In genomic region chr2:106538329-106538728, GRCm38 (mm10) we compare ENCODE assay signal across 18 mouse cellular contexts.
DNase-seq lines count a peak whose midpoint lies in the region; ATAC-seq lines count a peak whose summit lies in the region.
"Had no signal": no experiment of that assay in that cellular context is flagged by ENCODE, and none has a peak within 500 bp of the region (broad histone marks: within the 10 kb centered on the region; RNA-seq: fewer than 3 reads in every experiment).

No protein-coding gene starts in this region.

- H3K4me3 ChIP-seq in heart, embryonic 10.5 days: no peak overlapping the region
- no peak overlapping the region for H3K4me3 ChIP-seq in hindbrain, embryonic 16.5 days (ENCODE audit: low read length)
- H3K4me3 ChIP-seq in hindbrain, embryonic 10.5 days: no peak overlapping the region
- H3K4me3 ChIP-seq in neural tube, embryonic 12.5 days: no peak overlapping the region
- no peak overlapping the region for H3K4me3 ChIP-seq in neural tube, embryonic 15.5 days (replicated peaks)
- H3K4me3 ChIP-seq: forebrain, embryonic 15.5 days; heart, embryonic 15.5 days had no signal

- no peak overlapping the region for H3K9ac ChIP-seq in hindbrain, embryonic 16.5 days (ENCODE audit: low read depth, low read length)
- H3K9ac ChIP-seq in neural tube, embryonic 12.5 days: no peak overlapping the region
- no peak overlapping the region for H3K9ac ChIP-seq in neural tube, embryonic 15.5 days (replicated peaks)
- H3K9ac ChIP-seq: forebrain, embryonic 15.5 days; heart, embryonic 15.5 days had no signal

- H3K27me3 ChIP-seq in heart, embryonic 10.5 days (ENCODE audit: insufficient read depth, poor library complexity, severe bottlenecking): no peaks in the 10 kb centered on the region
- no peaks in the 10 kb centered on the region for H3K27me3 ChIP-seq in hindbrain, embryonic 16.5 days (replicated peaks; ENCODE audit: control insufficient read depth, insufficient read depth, low read length)
- 0 out of 2 replicates have a peak, but pooled peaks cover 13% of the 10 kb centered on the region for H3K27me3 ChIP-seq in hindbrain, embryonic 10.5 days (ENCODE audit: insufficient read depth, poor library complexity, severe bottlenecking)
- H3K27me3 ChIP-seq in neural tube, embryonic 12.5 days (replicated peaks): no peaks in the 10 kb centered on the region
- no peaks in the 10 kb centered on the region for H3K27me3 ChIP-seq in neural tube, embryonic 15.5 days (replicated peaks)
- H3K27me3 ChIP-seq: forebrain, embryonic 15.5 days; heart, embryonic 15.5 days had no signal

- H3K4me1 ChIP-seq in heart, embryonic 10.5 days: peaks cover 14% of the 10 kb centered on the region; the same call in 1 of the 2 replicates
- H3K4me1 ChIP-seq in hindbrain, embryonic 16.5 days (ENCODE audit: control insufficient read depth, insufficient read depth, low read depth, low read length): no peaks in the 10 kb centered on the region
- peaks cover 11% of the 10 kb centered on the region; the same call in 1 of the 2 replicates for H3K4me1 ChIP-seq in hindbrain, embryonic 10.5 days (replicated peaks)
- no peaks in the 10 kb centered on the region for H3K4me1 ChIP-seq in neural tube, embryonic 12.5 days
- H3K4me1 ChIP-seq in neural tube, embryonic 15.5 days: peaks cover 10% of the 10 kb centered on the region; the same call in 1 of the 2 replicates
- H3K4me1 ChIP-seq: forebrain, embryonic 15.5 days; heart, embryonic 15.5 days had no signal

- no peak overlapping the region for H3K4me2 ChIP-seq in hindbrain, embryonic 16.5 days (ENCODE audit: low read length)
- H3K4me2 ChIP-seq in neural tube, embryonic 12.5 days (replicated peaks): no peak overlapping the region
- H3K4me2 ChIP-seq in neural tube, embryonic 15.5 days: no peak overlapping the region
- H3K4me2 ChIP-seq: forebrain, embryonic 15.5 days; heart, embryonic 11.5 days; heart, embryonic 15.5 days had no signal

- DNase-seq in heart, adult 11 months: peak; percentile 73
- DNase-seq in heart, embryonic 10.5 days (ENCODE audit: low spot score): no peak
- DNase-seq in hindbrain, embryonic 10.5 days (ENCODE audit: low spot score): no peak
- no peak for DNase-seq in neural tube, embryonic 10.5 days (ENCODE audit: extremely low spot score, low spot score)
- DNase-seq in right cerebral cortex, postnatal 14 days: no peak
- DNase-seq: adrenal gland, postnatal 14 days; cerebellum, adult 11-12 months; cerebellum, adult 9-10 months; cerebellum, postnatal 36 days; gastrocnemius, postnatal 36 days; heart, adult 18-20 months; heart, postnatal 14 days had no signal

- no peaks in the 10 kb centered on the region for H3K36me3 ChIP-seq in heart, embryonic 10.5 days
- H3K36me3 ChIP-seq in hindbrain, embryonic 16.5 days (ENCODE audit: control insufficient read depth, insufficient read depth, low read length): no peaks in the 10 kb centered on the region
- no peaks in the 10 kb centered on the region for H3K36me3 ChIP-seq in hindbrain, embryonic 10.5 days
- no peaks in the 10 kb centered on the region for H3K36me3 ChIP-seq in neural tube, embryonic 12.5 days
- no peaks in the 10 kb centered on the region for H3K36me3 ChIP-seq in neural tube, embryonic 15.5 days
- H3K36me3 ChIP-seq: forebrain, embryonic 15.5 days; heart, embryonic 15.5 days had no signal

- peak; percentile 38; the same call in 1 of the 2 replicates for ATAC-seq in hindbrain, embryonic 16.5 days
- peak; percentile 13; the same call in 1 of the 2 replicates for ATAC-seq in neural tube, embryonic 12.5 days (ENCODE audit: low FRiP score, low read depth)
- ATAC-seq in neural tube, embryonic 15.5 days (ENCODE audit: low FRiP score): peak; percentile 34; the same call in 1 of the 2 replicates
- ATAC-seq: forebrain, embryonic 15.5 days had no signal

- WGBS in heart, embryonic 10.5 days: 75% methylated on average over 4 of the region's 4 CpGs
- 63% methylated on average over 4 of the region's 4 CpGs for WGBS in hindbrain, embryonic 16.5 days
- 82% methylated on average over 4 of the region's 4 CpGs for WGBS in hindbrain, embryonic 10.5 days
- 74% methylated on average over 4 of the region's 4 CpGs for WGBS in neural tube, embryonic 12.5 days
- 80% methylated on average over 4 of the region's 4 CpGs for WGBS in neural tube, embryonic 15.5 days

- no peaks in the 10 kb centered on the region for H3K9me3 ChIP-seq in heart, embryonic 10.5 days
- H3K9me3 ChIP-seq in hindbrain, embryonic 16.5 days (ENCODE audit: control insufficient read depth, low read length): no peaks in the 10 kb centered on the region
- H3K9me3 ChIP-seq in hindbrain, embryonic 10.5 days: no peaks in the 10 kb centered on the region
- H3K9me3 ChIP-seq in neural tube, embryonic 12.5 days: no peaks in the 10 kb centered on the region
- no peaks in the 10 kb centered on the region for H3K9me3 ChIP-seq in neural tube, embryonic 15.5 days (replicated peaks)
- H3K9me3 ChIP-seq: forebrain, embryonic 15.5 days; heart, embryonic 15.5 days had no signal

- H3K27ac ChIP-seq in heart, embryonic 10.5 days: no peak overlapping the region; the same call in 1 of the 2 replicates
- H3K27ac ChIP-seq in hindbrain, embryonic 16.5 days (ENCODE audit: low read depth, low read length): no peak overlapping the region
- no peak overlapping the region for H3K27ac ChIP-seq in hindbrain, embryonic 10.5 days
- no peak overlapping the region for H3K27ac ChIP-seq in neural tube, embryonic 12.5 days
- H3K27ac ChIP-seq in neural tube, embryonic 15.5 days (replicated peaks): no peak overlapping the region; the same call in 1 of the 2 replicates
- H3K27ac ChIP-seq: forebrain, embryonic 15.5 days; heart, embryonic 15.5 days had no signal
